Mouse (Mus musculus) heart, embryonic 14.5 days (tissue): ENCODE results near the gene B4galnt1. TPM values are rescaled to one million over a fixed set of nuclear protein-coding genes. Genes with fewer than 3 reads are reported as not detected.

Experiments used
- ATAC-seq: fragments of 200-750 bp; cut with Nextera tagmentation; 2 replicates; pipeline ENCODE4 v1.8.0; 2017; ENCODE audit warnings: low read depth, moderate TSS enrichment; ENCODE audit not compliant: insufficient number of reproducible peaks, insufficient read depth, low FRiP score
- H3K27ac ChIP-seq, 2 experiments: fragments of 200-500 bp in 1 of 2; fragments of 300-500 bp in 1 of 2; sonication (generic) in 1 of 2; replicated peaks in 1 of 2; 2 replicates each; pipeline ENCODE4 v1.5.1; 2012 to 2014; ENCODE audit warnings: low read depth in 2 of 2, low read length in 2 of 2, control low read depth in 1 of 2, mild to moderate bottlenecking in 1 of 2, mixed read lengths in 1 of 2; ENCODE audit not compliant: control insufficient read depth in 1 of 2, insufficient read depth in 1 of 2
- H3K27me3 ChIP-seq: fragments of 300-500 bp; sonication (generic); 2 replicates; pipeline ENCODE4 v1.6.1; 2014; ENCODE audit warnings: mild to moderate bottlenecking, low read length, control low read depth; ENCODE audit not compliant: control insufficient read depth, insufficient read depth
- H3K36me3 ChIP-seq: fragments of 300-500 bp; sonication (generic); 2 replicates; pipeline ENCODE4 v1.6.1; 2014; ENCODE audit warnings: mild to moderate bottlenecking, control low read depth, low read length, mixed read lengths; ENCODE audit not compliant: control insufficient read depth, insufficient read depth
- H3K4me1 ChIP-seq, 2 experiments: fragments of 200-500 bp in 1 of 2; fragments of 300-500 bp in 1 of 2; sonication (generic) in 1 of 2; 2 replicates each; pipeline ENCODE4 v1.6.1; 2012 to 2014; ENCODE audit warnings: low read length in 2 of 2, control low read depth in 1 of 2, mixed read lengths in 1 of 2; ENCODE audit not compliant: control insufficient read depth in 2 of 2, insufficient read depth in 2 of 2
- H3K4me2 ChIP-seq: fragments of 300-500 bp; sonication (generic); 2 replicates; pipeline ENCODE4 v1.6.1; 2014; ENCODE audit warnings: mild to moderate bottlenecking, low read length
- H3K4me3 ChIP-seq, 2 experiments: fragments of 200-500 bp in 1 of 2; fragments of 300-500 bp in 1 of 2; sonication (generic) in 1 of 2; 2 replicates each; pipeline ENCODE4 v1.5.1; 2012 to 2014; ENCODE audit warnings: low read length in 2 of 2, mild to moderate bottlenecking in 2 of 2, control low read depth in 1 of 2, low read depth in 1 of 2, moderate library complexity in 1 of 2; ENCODE audit not compliant: control insufficient read depth in 1 of 2, insufficient read depth in 1 of 2
- H3K9ac ChIP-seq: fragments of 300-500 bp; sonication (generic); 2 replicates; pipeline ENCODE4 v1.6.1; 2014; ENCODE audit warnings: mild to moderate bottlenecking, low read length
- H3K9me3 ChIP-seq: fragments of 300-500 bp; sonication (generic); 2 replicates; pipeline ENCODE4 v1.6.1; 2016; ENCODE audit warnings: low read length, control low read depth; ENCODE audit not compliant: control insufficient read depth
- WGBS: fragments of 180-500 bp; shearing (Covaris S2); extraction: QIAGEN DNeasy Blood & Tissue Kit; methylation state at CpG from one replicate; pipeline ENCODE4 v1.1.7; 2014; 5-methylcytosine and 5-hydroxymethylcytosine counted together
- polyA plus RNA-seq: library from polyadenylated mRNA; unstranded; fragments of >200 nt; fragmentation: Nextera tagmentation; extraction: Ambion mirVana; gene quantifications from 2 replicates; pipeline ENCODE4 v1.2.1, GENCODE M21; 2014

The B4galnt1 gene
- polyA plus RNA-seq, 1 experiment from 2014 or later = 1.5 TPM

- H3K4me2 ChIP-seq = no peak overlapping the region
Observed at GRCm38 (mm10) chr10:127204589-127204988, 39.6 kb downstream of the B4galnt1 start.

GRCm38 (mm10) chr10:127205373-127205772 is 40.3 kb downstream of the B4galnt1 start:
- peaks cover 67% of the 10 kb centered on the region for H3K36me3 ChIP-seq
- no peak overlapping the region for H3K4me2 ChIP-seq
- no peak overlapping the region for H3K27ac ChIP-seq

More at GRCm38 (mm10) chr10:127204589-127204988, 39.6 kb downstream of the B4galnt1 start:
- Histone ChIP-seq H3K27ac (no peak overlapping the region), H3K36me3 (peaks cover 74% of the 10 kb centered on the region), H3K4me1 (peaks cover 3 to 6% of the 10 kb centered on the region in 2 experiments; a peak in 1 of 4 replicates), H3K9me3 (no peaks in the 10 kb centered on the region), H3K27me3 (no peaks in the 10 kb centered on the region), H3K9ac (no peak overlapping the region), H3K4me3 (no peak overlapping the region)
- no peak for ATAC-seq
- 83% methylated on average over 5 of the region's 5 CpGs for WGBS

GRCm38 (mm10) chr10:127208921-127209320 is 43.9 kb downstream of the B4galnt1 start:
- H3K36me3 ChIP-seq = peaks cover 43% of the 10 kb centered on the region
- H3K4me2 ChIP-seq = no peak overlapping the region
- H3K4me1 ChIP-seq = peaks cover 12 to 16% of the 10 kb centered on the region in 2 experiments
- H3K9ac ChIP-seq = no peak overlapping the region
- no peaks in the 10 kb centered on the region for H3K27me3 ChIP-seq
- no peaks in the 10 kb centered on the region for H3K9me3 ChIP-seq
- H3K4me3 ChIP-seq = no peak overlapping the region
- 71% methylated on average over 4 of the region's 4 CpGs for WGBS
- ATAC-seq = no peak
- no peak overlapping the region for H3K27ac ChIP-seq

More at GRCm38 (mm10) chr10:127205373-127205772, 40.3 kb downstream of the B4galnt1 start:
- WGBS = 66% methylated on average over 10 of the region's 10 CpGs
- Histone ChIP-seq H3K27me3 (no peaks in the 10 kb centered on the region), H3K9ac (no peak overlapping the region), H3K9me3 (no peaks in the 10 kb centered on the region), H3K4me1 (peaks cover 4 to 9% of the 10 kb centered on the region in 2 experiments), H3K4me3 (no peak overlapping the region)
- no peak for ATAC-seq

DNA sequence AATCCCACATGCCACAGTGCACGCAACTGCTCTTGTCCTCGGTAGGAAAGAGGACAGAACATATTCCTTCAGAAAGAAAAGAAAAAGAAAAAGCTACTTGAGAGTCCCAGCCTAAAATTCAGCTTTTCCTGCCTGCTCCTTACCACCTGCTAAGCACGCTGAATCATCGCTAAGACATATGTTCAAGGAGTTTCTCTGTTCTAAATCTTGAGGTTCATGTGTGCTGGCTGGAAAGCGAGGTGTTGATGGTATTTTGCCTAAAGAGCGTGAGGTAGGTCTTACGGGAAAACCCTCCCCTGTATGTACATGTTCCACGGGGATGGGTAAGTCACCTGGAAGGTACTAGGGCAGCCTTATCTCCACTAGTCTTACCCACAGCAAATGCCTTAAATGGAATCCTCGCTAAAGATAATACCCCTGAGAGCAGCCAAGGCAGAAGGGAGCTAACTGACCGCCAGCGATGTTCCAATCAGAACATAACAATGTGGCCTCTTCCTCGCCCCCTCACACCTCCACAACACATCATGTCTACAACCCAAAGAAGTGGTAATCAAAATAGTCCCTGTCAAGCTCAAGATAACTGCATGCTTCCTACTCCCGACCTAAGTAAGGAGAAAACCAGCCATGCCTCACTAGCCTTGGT is 45.0 kb downstream of the B4galnt1 start:
- Histone ChIP-seq H3K27ac (no peak overlapping the region), H3K4me3 (peak overlapping the region in 1 of 2 experiments; percentile 95; a peak in 1 of 4 replicates), H3K9ac (peak overlapping the region; percentile 88; the same call in 1 of the 2 replicates), H3K9me3 (no peaks in the 10 kb centered on the region), H3K36me3 (peaks cover 32% of the 10 kb centered on the region), H3K27me3 (no peaks in the 10 kb centered on the region), H3K4me2 (peak overlapping the region; percentile 95), H3K4me1 (peaks cover 12 to 16% of the 10 kb centered on the region in 2 experiments)
- no peak for ATAC-seq
- WGBS = 73% methylated on average over 13 of the region's 13 CpGs

DNA sequence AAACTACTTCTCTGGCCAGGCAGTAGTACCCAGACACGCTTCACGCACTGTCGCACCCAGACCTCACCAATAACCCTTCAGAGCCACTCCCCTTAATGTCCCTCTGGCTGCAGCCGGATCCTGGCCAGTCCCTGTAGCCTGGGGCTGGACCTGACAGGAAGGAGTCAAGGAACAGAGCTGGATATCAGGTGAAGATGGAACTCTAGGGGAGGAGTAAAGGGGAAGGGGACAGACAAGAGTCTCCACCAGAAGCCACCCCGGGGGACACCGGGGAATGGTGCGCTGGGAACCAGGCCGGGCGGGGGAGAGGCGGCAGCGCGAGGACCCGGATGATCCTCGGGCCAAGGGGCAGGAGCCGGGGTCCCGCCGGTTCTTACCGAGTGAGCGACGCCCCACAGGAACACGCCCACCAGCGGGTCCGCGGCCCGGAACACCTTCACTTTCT is 46.0 kb downstream of the B4galnt1 start:
- H3K4me2 ChIP-seq = peak overlapping the region; percentile 95
- peaks cover 24% of the 10 kb centered on the region for H3K36me3 ChIP-seq
- peak overlapping the region in 1 of 2 experiments; percentile 57; a peak in 2 of 4 replicates for H3K27ac ChIP-seq
- peaks cover 12 to 16% of the 10 kb centered on the region in 2 experiments for H3K4me1 ChIP-seq
- peak overlapping the region; percentile 88 for H3K9ac ChIP-seq
- peak; percentile 67 for ATAC-seq
- under 1% methylated on average over 25 of the region's 25 CpGs for WGBS
- H3K9me3 ChIP-seq = no peaks in the 10 kb centered on the region
- H3K27me3 ChIP-seq = no peaks in the 10 kb centered on the region
- H3K4me3 ChIP-seq = peak overlapping the region; percentile 65 to 95

DNA sequence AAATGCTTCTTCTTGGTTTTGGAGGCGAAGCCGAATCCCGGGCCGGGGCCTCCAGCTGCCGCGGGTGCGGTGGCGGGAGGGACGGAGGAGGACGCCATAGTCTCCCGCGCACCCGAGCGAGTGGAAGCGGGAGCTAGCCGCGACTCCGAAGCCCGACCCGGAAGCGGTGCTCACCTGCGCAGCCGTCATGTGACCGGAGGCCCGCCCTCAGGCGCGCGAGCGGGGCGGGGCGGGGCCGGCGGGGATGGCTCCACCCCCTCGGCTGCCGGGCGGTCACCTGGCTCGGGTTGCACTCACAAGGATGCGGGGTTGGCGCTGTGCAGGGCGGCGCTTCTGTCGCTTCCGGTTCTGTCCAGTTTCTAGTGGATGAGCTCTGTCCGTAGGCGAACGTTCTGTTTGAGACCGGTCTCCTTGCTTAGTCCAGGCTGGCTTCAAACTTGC is 46.4 kb downstream of the B4galnt1 start, which contains the start of gene Pip4k2c:
Gene Pip4k2c (minus strand): TSS at position 172 of the 441 bp plus-strand sequence.
- peak; percentile 94 for ATAC-seq
- Histone ChIP-seq H3K4me3 (peak within 1 kb of the TSS; percentile 65 to 95), H3K9ac (peak within 1 kb of the TSS; percentile 88), H3K4me1 (peaks cover 12 to 16% of the 10 kb centered on the region in 2 experiments), H3K36me3 (peaks cover 22% of the 10 kb centered on the region), H3K27me3 (no peaks in the 10 kb centered on the region), H3K4me2 (peak within 1 kb of the TSS; percentile 95), H3K9me3 (no peaks in the 10 kb centered on the region), H3K27ac (peak within 1 kb of the TSS; percentile 10 to 57; a peak in 2 of 4 replicates)
- WGBS = under 1% methylated on average over 46 of the region's 47 CpGs

DNA sequence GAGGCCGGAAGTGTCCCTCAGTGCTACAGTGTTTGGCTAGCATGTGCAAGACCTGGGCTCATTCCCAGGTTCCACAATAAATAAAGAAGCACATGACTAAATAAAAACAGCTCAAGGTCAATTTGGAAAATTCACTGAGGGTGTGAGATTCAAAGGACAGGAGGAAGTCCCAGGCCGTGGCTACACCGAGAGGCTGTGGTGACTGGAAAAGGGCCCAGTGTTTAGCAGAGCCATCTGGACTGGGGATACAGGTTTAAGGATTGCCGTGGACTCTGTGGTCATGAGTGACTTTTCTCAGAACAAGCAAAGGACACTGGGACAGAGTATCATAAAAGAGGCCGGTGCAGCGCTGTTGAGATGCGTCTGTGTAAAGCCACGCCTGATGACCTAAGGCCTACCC is 48.2 kb downstream of the B4galnt1 start:
- Histone ChIP-seq H3K4me3 (no peak overlapping the region), H3K36me3 (peaks cover 5% of the 10 kb centered on the region), H3K9ac (no peak overlapping the region), H3K4me1 (peaks cover 12 to 16% of the 10 kb centered on the region in 2 experiments), H3K4me2 (no peak overlapping the region), H3K27me3 (no peaks in the 10 kb centered on the region), H3K9me3 (no peaks in the 10 kb centered on the region), H3K27ac (no peak overlapping the region)
- ATAC-seq = no peak
- 85% methylated on average over 8 of the region's 8 CpGs for WGBS
